Mouse (Mus musculus) limb, embryonic 13.5 days (tissue): ENCODE data around the gene Epb41l3. TPM values are rescaled to one million over a fixed set of nuclear protein-coding genes. Genes with fewer than 3 reads are reported as not detected.

ENCODE experiments used
- ATAC-seq: fragments of 200-750 bp; cut with Nextera tagmentation; 2 replicates; pipeline ENCODE4 v1.8.0; 2017; ENCODE audit warnings: low read depth, moderate number of reproducible peaks, moderate TSS enrichment; ENCODE audit not compliant: low FRiP score
- H3K27ac ChIP-seq: fragments of 300-500 bp; sonication (generic); 2 replicates; pipeline ENCODE4 v1.5.1; 2015; ENCODE audit warnings: inconsistent platforms, mild to moderate bottlenecking, moderate library complexity
- H3K27me3 ChIP-seq: fragments of 300-500 bp; sonication (generic); 2 replicates; pipeline ENCODE4 v1.6.1; 2015; ENCODE audit warnings: mild to moderate bottlenecking, inconsistent platforms
- H3K36me3 ChIP-seq: fragments of 300-500 bp; sonication (generic); 2 replicates; pipeline ENCODE4 v1.6.1; 2015; ENCODE audit warnings: inconsistent platforms, mild to moderate bottlenecking, moderate library complexity
- H3K4me1 ChIP-seq: fragments of 300-500 bp; sonication (generic); 2 replicates; pipeline ENCODE4 v1.6.1; 2015; ENCODE audit warnings: inconsistent platforms
- H3K4me2 ChIP-seq: fragments of 300-500 bp; sonication (generic); replicated peaks from 2 replicates; pipeline ENCODE4 v1.6.1; 2015; ENCODE audit warnings: inconsistent platforms, mild to moderate bottlenecking, moderate library complexity
- H3K4me3 ChIP-seq: fragments of 300-500 bp; sonication (generic); 2 replicates; pipeline ENCODE4 v1.5.1; 2015; ENCODE audit warnings: moderate library complexity, mild to moderate bottlenecking, inconsistent platforms
- H3K9ac ChIP-seq: fragments of 300-500 bp; sonication (generic); 2 replicates; pipeline ENCODE4 v1.6.1; 2015; ENCODE audit warnings: mild to moderate bottlenecking, inconsistent platforms
- H3K9me3 ChIP-seq: fragments of 300-500 bp; sonication (generic); 2 replicates; pipeline ENCODE4 v1.6.1; 2016; ENCODE audit warnings: inconsistent platforms
- whole genome bisulfite sequencing: fragments of 180-500 bp; shearing (Covaris S2); methylation state at CpG from one replicate; pipeline ENCODE4 v1.1.7; 2015; 5-methylcytosine and 5-hydroxymethylcytosine counted together
- polyA plus RNA-seq: library from polyadenylated mRNA; unstranded; fragments of >200 nt; fragmentation: Nextera tagmentation; extraction: Ambion mirVana; gene quantifications from 2 replicates; pipeline ENCODE4 v1.2.1, GENCODE M21; 2015

Epb41l3 gene
- polyA plus RNA-seq, 1 experiment from 2014 or later: 154 TPM

GRCm38 (mm10) chr17:69199827-69200226 is 124.3 kb downstream of the Epb41l3 start:
- H3K9ac ChIP-seq: no peak overlapping the region
- H3K9me3 ChIP-seq: no peaks in the 10 kb centered on the region
- no peaks in the 10 kb centered on the region for H3K36me3 ChIP-seq
- no peaks in the 10 kb centered on the region for H3K27me3 ChIP-seq
- H3K4me3 ChIP-seq: no peak overlapping the region
- no peak overlapping the region for H3K4me2 ChIP-seq
- ATAC-seq: no peak
- no peak overlapping the region for H3K27ac ChIP-seq
- H3K4me1 ChIP-seq: peaks cover 11% of the 10 kb centered on the region
- WGBS: 81% methylated on average over 6 of the region's 6 CpGs

DNA sequence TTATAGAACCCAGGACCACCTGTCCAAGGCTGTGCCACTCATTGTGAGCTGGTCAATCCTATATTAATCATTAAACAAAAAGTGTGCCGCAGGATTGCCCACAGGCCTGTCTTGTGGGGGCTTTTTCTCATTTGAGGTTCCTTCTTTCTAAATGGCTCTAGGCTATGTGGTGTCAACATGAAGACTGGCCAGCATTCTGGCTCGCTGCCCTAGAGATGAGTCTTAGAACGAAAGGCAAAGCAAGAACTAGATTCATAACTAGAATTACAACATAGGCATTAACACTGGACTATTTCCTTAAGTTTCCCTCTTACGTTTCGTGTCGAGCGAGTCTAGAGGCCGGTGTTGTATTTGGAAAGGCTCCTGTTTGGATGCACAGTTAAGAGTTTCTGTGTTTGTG is 125.5 kb downstream of the Epb41l3 start:
- no peak for ATAC-seq
- Histone ChIP-seq H3K4me2 (no peak overlapping the region), H3K9me3 (no peaks in the 10 kb centered on the region), H3K27ac (no peak overlapping the region), H3K9ac (no peak overlapping the region), H3K36me3 (no peaks in the 10 kb centered on the region), H3K4me3 (no peak overlapping the region), H3K27me3 (no peaks in the 10 kb centered on the region), H3K4me1 (peaks cover 4% of the 10 kb centered on the region)
- WGBS: 95% methylated on average over 8 of the region's 8 CpGs

DNA sequence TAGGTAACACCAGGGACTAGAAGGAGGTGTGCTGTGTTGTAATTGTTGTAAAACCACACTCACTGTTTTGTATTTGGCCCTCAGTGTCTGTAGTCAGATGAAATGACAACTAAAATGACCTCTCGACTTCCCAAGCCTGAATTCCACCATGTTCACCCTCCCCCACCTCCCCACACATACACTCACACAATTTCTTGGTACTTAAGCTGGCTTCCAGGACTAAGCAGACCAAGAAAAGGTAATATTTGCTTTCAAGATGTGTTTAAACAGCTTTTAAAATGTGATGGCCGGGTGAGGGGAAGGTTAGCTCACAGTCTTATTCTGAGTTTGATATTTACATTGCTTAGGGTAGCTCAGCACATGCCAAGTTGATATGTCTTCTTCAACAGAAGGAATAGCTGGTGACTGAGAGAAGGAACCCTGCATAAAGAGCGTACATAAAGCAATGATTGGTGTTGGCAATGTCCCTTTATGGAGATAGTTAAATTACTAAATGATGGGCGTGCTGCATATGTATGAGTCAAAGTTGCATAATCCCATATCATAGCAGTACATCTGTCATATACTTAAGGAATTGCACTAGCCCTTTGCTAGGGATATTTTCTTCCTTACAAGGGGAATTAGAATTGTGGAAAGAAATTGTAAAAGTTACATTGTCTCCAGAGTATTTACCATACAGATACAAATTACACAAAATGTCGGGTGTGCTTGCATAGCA is 130.0 kb downstream of the Epb41l3 start:
- H3K27me3 ChIP-seq: no peaks in the 10 kb centered on the region
- H3K4me2 ChIP-seq: no peak overlapping the region
- ATAC-seq: no peak
- H3K36me3 ChIP-seq: peaks cover 21% of the 10 kb centered on the region
- WGBS: 90% methylated on average over 5 of the region's 5 CpGs
- H3K9ac ChIP-seq: no peak overlapping the region
- no peak overlapping the region for H3K27ac ChIP-seq
- no peak overlapping the region for H3K4me3 ChIP-seq
- no peaks in the 10 kb centered on the region for H3K9me3 ChIP-seq
- H3K4me1 ChIP-seq: no peaks in the 10 kb centered on the region; the same call in 1 of the 2 replicates

GRCm38 (mm10) chr17:69207562-69208312 is 132.3 kb downstream of the Epb41l3 start:
- no peak overlapping the region for H3K27ac ChIP-seq

DNA sequence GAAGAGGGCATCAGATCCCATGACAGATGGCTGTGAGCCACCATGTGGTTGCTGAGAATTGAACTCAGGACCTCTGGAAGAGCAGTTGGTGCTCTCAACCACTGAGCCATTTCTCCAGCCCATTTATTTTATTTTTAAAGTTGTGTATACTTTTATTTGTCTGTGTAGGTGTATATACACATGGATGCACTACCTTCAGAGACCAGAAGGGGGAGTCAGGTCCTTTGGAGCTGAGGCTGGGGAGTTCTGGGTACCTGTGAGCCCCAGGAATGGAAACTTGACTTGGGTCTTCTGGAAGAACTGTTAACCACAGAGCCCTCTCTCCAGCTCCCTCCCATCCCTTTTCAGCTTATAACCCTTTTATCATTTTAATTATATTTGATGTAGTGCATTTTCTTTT is 135.6 kb downstream of the Epb41l3 start:
- H3K9ac ChIP-seq: no peak overlapping the region
- H3K4me2 ChIP-seq: no peak overlapping the region
- peaks cover 5% of the 10 kb centered on the region; the same call in 1 of the 2 replicates for H3K9me3 ChIP-seq
- ATAC-seq: no peak
- H3K4me3 ChIP-seq: no peak overlapping the region
- no peaks in the 10 kb centered on the region; the same call in 1 of the 2 replicates for H3K4me1 ChIP-seq
- no peaks in the 10 kb centered on the region for H3K27me3 ChIP-seq
- H3K36me3 ChIP-seq: peaks cover 61% of the 10 kb centered on the region
- no peak overlapping the region for H3K27ac ChIP-seq

More at GRCm38 (mm10) chr17:69207562-69208312, 132.3 kb downstream of the Epb41l3 start:
- no peak overlapping the region for H3K4me2 ChIP-seq
- no peaks in the 10 kb centered on the region; the same call in 1 of the 2 replicates for H3K4me1 ChIP-seq
- H3K4me3 ChIP-seq: no peak overlapping the region
- no peak overlapping the region for H3K9ac ChIP-seq
- no peaks in the 10 kb centered on the region for H3K27me3 ChIP-seq
- H3K9me3 ChIP-seq: peaks cover 5% of the 10 kb centered on the region; the same call in 1 of the 2 replicates
- H3K36me3 ChIP-seq: peaks cover 33% of the 10 kb centered on the region
- ATAC-seq: no peak
- WGBS: 49% methylated on average over 15 of the region's 15 CpGs

DNA sequence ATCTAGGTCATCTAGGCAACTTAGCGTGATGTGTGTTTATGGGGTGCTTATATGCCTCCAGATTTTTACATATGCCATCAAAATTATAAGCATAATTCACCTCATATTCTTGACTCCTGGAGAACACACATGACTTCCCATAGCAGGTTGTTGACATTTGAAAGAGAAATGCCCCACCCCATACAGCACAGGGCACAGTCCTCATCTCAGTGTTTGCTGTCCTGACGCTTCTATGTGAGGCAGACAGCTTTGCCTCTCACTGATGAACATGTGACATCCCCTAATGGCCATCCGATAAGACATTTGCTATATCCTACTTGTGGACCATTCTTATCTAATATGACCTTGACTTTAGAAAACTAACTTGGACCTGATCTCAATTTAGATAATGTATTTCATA is 140.6 kb downstream of the Epb41l3 start:
- Histone ChIP-seq H3K27ac (no peak overlapping the region), H3K9ac (no peak overlapping the region), H3K36me3 (peaks cover 53% of the 10 kb centered on the region), H3K9me3 (peaks cover under 1% of the 10 kb centered on the region; the same call in 1 of the 2 replicates), H3K4me2 (no peak overlapping the region), H3K4me1 (peaks cover 3% of the 10 kb centered on the region), H3K4me3 (no peak overlapping the region), H3K27me3 (no peaks in the 10 kb centered on the region)
- no peak for ATAC-seq
- WGBS: 96% methylated on average over 3 of the region's 3 CpGs

DNA sequence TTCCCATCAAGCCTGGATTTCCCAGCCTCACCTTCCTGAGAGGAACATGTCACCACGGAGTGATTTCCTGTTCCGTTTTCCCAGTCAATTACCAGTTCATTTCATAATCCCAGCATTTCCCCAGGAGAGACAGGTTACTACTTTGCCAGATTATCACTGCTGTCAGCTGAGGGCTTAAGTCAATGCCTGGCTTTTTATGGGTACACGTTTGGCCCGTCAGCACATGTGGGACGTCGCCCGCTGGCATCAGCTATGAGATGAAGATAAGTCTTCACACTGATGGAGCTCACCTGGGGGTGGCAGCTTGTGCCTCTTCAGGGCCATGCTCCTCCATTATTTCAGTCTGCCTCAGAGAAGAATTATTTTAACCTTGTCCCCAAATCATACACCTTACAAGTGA is 145.4 kb downstream of the Epb41l3 start:
- H3K4me3 ChIP-seq: no peak overlapping the region
- H3K9ac ChIP-seq: no peak overlapping the region
- H3K27me3 ChIP-seq: no peaks in the 10 kb centered on the region
- WGBS: 65% methylated on average over 7 of the region's 7 CpGs
- peaks cover 49% of the 10 kb centered on the region for H3K36me3 ChIP-seq
- H3K27ac ChIP-seq: no peak overlapping the region
- H3K9me3 ChIP-seq: no peaks in the 10 kb centered on the region
- peaks cover 22% of the 10 kb centered on the region for H3K4me1 ChIP-seq
- no peak for ATAC-seq
- no peak overlapping the region for H3K4me2 ChIP-seq

DNA sequence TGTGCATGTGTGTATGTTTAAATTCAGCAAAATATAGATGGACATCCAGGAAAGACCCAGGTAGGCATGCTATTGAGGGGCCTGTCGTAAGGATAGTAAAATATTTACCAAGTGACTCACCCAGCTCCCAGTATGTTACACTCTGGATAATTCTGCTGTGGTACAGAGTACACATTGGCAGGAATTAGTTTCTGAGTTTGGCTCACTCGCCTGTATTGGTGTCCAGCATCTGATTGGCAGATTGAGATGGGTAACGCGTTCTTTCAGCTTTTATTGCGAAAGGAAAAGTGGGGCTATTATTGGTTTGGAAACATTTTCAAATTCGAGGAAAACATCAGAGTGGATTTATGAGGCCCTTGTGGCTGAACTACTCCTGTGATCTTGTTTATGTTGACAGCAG is 145.9 kb downstream of the Epb41l3 start:
- 54% methylated on average over 6 of the region's 6 CpGs for WGBS
- H3K4me1 ChIP-seq: peaks cover 22% of the 10 kb centered on the region

DNA sequence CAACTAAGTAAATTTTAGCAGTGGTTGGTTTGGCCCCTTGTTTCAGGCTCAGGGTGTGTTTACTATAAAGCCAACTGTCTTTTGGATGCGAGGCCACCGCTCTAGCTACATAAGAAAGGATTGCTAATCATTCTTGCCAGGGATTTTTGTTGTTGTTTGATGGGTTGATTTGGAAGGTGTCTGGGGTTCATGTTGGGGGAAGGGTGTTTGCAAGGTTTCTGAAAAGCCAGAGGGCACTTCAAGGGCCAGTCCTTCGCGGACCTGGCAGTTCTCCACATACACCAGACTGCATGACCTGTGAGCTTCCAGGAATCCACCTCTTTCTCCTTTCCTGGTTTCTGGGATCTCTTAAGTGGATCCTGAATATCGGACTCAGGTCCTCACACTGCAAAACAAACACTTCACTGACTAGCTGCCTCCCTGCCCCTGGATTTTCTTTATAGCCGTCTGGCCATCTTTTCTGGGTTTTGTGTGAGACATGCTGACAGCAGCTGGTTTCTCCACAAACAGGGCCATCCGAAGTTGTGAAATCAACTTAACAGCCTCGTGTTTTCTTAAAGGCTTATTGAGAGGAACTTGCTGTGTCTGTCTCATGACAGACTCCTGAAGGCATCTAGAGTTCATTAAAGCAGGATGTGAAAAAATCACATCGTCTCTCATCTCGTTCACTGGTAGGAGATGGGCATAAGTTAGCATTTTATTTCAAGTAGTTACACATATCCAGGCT is 146.6 kb downstream of the Epb41l3 start:
- 21% methylated on average over 10 of the region's 10 CpGs for WGBS
- H3K4me2 ChIP-seq: no peak overlapping the region
- no peak for ATAC-seq
- peaks cover 44% of the 10 kb centered on the region for H3K36me3 ChIP-seq
- H3K4me1 ChIP-seq: peaks cover 27% of the 10 kb centered on the region
- H3K4me3 ChIP-seq: no peak overlapping the region
- H3K27ac ChIP-seq: no peak overlapping the region
- no peaks in the 10 kb centered on the region for H3K9me3 ChIP-seq
- H3K27me3 ChIP-seq: no peaks in the 10 kb centered on the region
- no peak overlapping the region for H3K9ac ChIP-seq

More for the DNA sequence above, 145.9 kb downstream of the Epb41l3 start:
- Histone ChIP-seq H3K4me3 (no peak overlapping the region), H3K27ac (no peak overlapping the region), H3K27me3 (no peaks in the 10 kb centered on the region), H3K9ac (no peak overlapping the region), H3K4me2 (no peak overlapping the region), H3K9me3 (no peaks in the 10 kb centered on the region), H3K36me3 (peaks cover 44% of the 10 kb centered on the region)
- no peak for ATAC-seq

- Histone ChIP-seq H3K4me1 (peaks cover 41% of the 10 kb centered on the region), H3K36me3 (peaks cover 27% of the 10 kb centered on the region), H3K4me3 (no peak overlapping the region), H3K27ac (no peak overlapping the region), H3K9me3 (no peaks in the 10 kb centered on the region), H3K9ac (no peak overlapping the region), H3K4me2 (no peak overlapping the region), H3K27me3 (no peaks in the 10 kb centered on the region)
- ATAC-seq: no peak
- WGBS: 88% methylated on average over 7 of the region's 7 CpGs
These were observed 150.5 kb downstream of the Epb41l3 start for GRCm38 (mm10) chr17:69225996-69226395.

DNA sequence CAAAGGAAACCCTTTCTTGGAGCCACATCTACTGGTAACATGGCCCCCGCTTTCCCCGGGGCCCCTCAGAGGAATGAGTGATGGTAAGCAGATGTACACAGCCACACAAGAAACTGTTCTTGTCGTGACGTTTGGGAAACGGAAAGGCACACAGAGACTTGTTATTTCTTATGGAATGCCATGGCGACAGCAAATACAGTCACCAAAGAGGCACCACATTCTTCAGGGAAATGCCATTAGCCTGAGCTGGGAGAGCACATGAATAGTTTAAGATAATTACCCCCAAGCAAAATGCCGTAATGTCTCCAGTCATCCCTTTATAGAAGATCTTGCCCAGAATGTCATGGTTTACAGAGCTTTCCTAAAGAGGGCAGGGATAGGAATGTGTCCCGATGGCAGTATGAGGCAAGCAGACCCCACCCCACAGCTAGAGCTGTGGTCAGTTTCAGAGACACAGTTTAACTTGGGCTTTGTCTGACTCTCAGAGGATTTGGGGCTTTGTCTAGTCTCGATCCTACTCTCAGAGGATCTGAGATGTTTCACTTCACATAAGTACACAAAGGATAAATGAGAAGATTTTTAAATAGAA is 152.0 kb downstream of the Epb41l3 start:
- no peak; the same call in 1 of the 2 replicates for ATAC-seq
- Histone ChIP-seq H3K36me3 (peaks cover 27% of the 10 kb centered on the region), H3K4me1 (peaks cover 32% of the 10 kb centered on the region), H3K9ac (no peak overlapping the region), H3K27me3 (no peaks in the 10 kb centered on the region), H3K27ac (no peak overlapping the region), H3K4me2 (no peak overlapping the region), H3K9me3 (no peaks in the 10 kb centered on the region), H3K4me3 (no peak overlapping the region)
- 57% methylated on average over 9 of the region's 9 CpGs for WGBS

DNA sequence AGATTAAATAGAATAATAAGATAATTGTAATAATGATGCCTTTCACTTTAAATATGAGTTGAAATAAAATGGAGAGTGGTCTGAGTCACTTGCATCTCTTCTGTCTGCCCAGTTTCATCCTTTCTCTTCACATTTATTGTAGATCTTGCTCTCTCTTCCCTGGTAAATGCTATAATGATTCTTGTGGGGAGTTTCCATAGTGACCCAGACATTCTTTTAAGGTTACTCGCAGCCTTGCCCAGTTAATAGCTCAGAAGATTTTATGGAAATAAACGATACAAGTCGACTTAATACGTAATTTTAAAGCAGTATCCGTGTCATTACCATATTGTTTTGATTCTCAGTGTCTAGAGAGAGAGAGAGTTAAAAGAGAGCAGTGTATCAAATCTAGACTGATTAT is 154.0 kb downstream of the Epb41l3 start:
- WGBS: 61% methylated on average over 5 of the region's 5 CpGs
- no peaks in the 10 kb centered on the region for H3K27me3 ChIP-seq

More for the DNA sequence above, 154.0 kb downstream of the Epb41l3 start:
- no peak overlapping the region for H3K27ac ChIP-seq
- no peak overlapping the region for H3K4me2 ChIP-seq
- no peak overlapping the region for H3K9ac ChIP-seq
- peaks cover 27% of the 10 kb centered on the region for H3K4me1 ChIP-seq
- no peak for ATAC-seq
- peaks cover 13% of the 10 kb centered on the region for H3K36me3 ChIP-seq
- no peak overlapping the region for H3K4me3 ChIP-seq
- H3K9me3 ChIP-seq: no peaks in the 10 kb centered on the region
